Mouse (Mus musculus): ENCODE results near the gene Erc2. TPM values are rescaled to one million over a fixed set of nuclear protein-coding genes. Genes with fewer than 3 reads are reported as not detected.

The Erc2 gene
- total RNA-seq, 4 experiments from 2014 or later: 179 to 201 (median 190) TPM

DNA sequence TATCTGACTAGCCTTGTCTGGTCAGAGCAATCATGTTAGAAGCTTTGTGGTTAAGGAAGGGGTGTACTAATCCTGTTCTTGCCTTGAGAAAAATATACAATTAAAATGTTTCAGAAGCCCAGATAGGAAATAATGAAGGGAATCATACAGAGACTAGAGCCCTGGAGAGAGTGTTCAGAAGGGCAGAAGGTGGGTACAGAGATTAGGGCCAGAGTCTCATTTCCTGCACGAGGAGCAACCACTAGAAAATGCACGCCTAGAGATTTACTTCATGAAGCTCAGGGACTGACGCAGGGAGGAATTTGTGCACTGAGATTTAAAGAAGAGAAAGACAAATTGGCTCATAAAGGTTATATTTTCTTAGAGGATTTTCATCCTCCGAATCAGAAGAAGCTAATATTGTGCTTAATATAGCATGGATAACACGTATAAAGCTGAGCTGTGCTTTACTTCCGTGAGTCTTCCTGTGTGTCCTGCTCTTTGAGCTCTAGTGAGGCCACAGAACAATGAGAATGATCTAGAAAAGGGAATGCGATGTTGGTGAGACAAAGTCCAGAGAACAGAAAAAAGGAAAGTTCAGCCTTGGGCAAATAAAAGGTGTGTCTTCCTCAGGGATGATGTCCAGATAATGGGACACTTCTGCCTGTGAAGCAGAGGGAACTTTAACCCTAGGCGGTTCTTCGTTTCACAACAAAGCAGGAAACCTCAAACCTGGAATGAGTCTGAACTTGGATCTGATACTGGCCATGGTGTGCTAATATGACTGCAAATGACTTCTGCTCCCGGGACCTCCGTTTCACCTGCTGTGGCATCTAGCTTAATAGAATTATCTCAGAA, 45.0 kb downstream of the Erc2 start:
- DNase-seq (ENCODE audit: low spot score in 2 of 2): no peak

- DNase-seq (ENCODE audit: low spot score in 2 of 2): no peak
Observed at GRCm38 (mm10) chr14:27668151-27668550, 45.9 kb downstream of the Erc2 start.

- no peak for DNase-seq (ENCODE audit: low spot score in 2 of 2)
Observed at GRCm38 (mm10) chr14:27669939-27670338, 47.7 kb downstream of the Erc2 start.

- peak in 1 of 2 experiments; percentile 39 for DNase-seq (ENCODE audit: low spot score in 2 of 2)
Observed at GRCm38 (mm10) chr14:27672761-27673160, 50.5 kb downstream of the Erc2 start.

GRCm38 (mm10) chr14:27674096-27674495, 51.9 kb downstream of the Erc2 start:
- no peak for DNase-seq (ENCODE audit: low spot score in 2 of 2)

DNA sequence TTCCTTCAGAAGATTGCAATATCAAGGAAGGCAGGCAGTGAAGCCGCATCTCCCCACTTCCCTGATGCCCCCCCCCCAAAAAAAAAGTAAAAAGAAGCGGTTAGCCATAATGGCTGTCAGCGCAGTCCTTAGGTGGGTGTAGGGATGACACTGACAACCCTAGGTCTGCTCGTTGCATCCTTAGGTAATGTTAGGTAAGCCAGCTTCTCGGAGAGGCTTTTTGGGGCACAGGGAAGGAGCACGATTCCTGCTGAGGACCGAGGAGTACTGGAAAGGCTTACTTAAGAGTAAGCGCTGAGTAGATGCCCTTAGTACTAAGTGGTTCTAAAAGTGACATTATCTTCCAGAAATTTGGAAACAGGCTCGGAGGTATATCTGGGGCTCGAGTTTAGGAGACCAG, 52.3 kb downstream of the Erc2 start:
- no peak for DNase-seq (ENCODE audit: low spot score in 2 of 2)

DNA sequence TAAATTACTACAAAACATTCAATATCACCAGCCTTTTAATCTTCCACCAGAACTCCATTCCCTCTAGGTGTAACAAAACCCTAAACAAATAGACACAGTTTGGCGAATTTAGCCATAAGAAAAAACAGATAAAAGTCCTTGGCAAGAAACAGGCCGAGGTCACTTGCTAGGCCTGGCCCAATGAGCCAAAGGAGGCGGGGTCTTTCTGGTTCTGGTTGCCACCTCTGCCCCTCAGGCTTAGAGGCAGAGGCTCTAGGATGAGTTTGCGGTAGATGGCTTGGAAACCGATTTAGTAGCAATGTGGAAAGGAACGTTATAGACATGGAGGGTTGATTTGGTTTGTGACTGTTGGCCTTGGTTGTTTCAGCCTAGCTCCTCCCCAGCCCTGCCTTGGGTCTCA, 52.8 kb downstream of the Erc2 start:
- no peak for DNase-seq (ENCODE audit: low spot score in 2 of 2)

GRCm38 (mm10) chr14:27682368-27683052, 60.3 kb downstream of the Erc2 start:
- no peak for DNase-seq (ENCODE audit: low spot score in 2 of 2)

DNA sequence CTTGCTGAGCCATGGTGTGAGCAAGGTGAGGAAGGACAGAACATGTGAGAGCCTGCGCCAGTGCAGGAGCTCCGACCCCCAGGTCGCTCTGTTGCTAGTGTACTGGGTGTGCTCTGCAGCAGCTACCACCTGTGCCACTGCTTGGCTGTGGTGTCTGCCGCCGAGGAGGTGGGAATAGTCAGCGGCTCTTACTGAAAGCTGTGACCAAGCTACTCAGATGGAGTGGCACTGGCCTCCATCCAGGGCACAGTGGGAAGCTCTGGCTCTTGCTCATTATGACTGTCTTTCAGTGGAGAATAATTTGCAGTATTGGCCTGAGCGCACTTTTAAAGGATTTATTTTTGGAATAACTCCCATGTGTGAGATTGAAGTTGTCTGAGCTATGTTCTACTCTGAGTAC, 73.6 kb downstream of the Erc2 start:
- no peak for DNase-seq (ENCODE audit: low spot score in 2 of 2)

DNA sequence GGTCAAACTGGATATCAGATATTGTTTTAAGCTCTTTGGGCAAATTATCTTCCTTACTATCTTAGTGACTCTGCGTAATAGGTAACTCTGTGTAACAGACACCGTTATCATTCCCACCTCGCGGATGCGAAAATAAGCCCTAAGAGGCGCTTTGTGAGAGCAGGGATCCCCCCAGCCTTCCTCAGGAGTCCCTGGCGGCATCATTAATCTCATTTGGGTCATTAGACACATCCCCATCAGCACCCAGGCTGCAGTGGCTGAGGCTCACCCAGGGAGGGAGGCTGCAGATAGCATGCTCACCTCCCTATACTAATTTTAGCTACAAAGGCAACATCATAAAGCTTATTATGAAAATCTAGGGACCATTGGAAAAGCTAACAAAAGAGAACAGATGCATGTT, 95.1 kb downstream of the Erc2 start:
- no peak for DNase-seq (ENCODE audit: low spot score in 2 of 2)

GRCm38 (mm10) chr14:27719601-27720000, 97.4 kb downstream of the Erc2 start:
- no peak for DNase-seq (ENCODE audit: low spot score in 2 of 2)

DNA sequence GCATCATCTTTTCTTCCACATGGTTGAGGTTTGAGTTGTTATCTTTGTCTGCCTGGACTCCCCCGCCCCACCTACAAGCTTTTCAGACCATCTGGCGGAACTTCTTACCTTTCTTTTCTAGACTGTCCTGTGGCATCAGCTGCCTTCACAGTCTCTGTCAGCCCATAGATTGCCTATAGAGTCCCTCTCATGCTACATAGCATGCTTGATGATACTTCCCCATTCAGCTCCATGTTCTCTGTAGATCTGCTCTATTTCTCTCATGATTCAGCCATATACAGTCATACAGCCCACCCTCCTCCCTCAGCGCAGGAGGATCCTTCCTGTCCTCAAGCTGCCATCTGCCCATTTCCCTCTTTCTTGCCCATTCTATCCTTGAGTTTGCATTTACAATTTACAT, 98.7 kb downstream of the Erc2 start:
- peak in 1 of 2 experiments; percentile 58 for DNase-seq (ENCODE audit: low spot score in 2 of 2)

GRCm38 (mm10) chr14:27721759-27722158, 99.5 kb downstream of the Erc2 start:
- DNase-seq (ENCODE audit: low spot score in 2 of 2): peak in 1 of 2 experiments; percentile 59

- DNase-seq (ENCODE audit: low spot score in 2 of 2): no peak
Observed at GRCm38 (mm10) chr14:27727541-27727940, 105.3 kb downstream of the Erc2 start.

DNA sequence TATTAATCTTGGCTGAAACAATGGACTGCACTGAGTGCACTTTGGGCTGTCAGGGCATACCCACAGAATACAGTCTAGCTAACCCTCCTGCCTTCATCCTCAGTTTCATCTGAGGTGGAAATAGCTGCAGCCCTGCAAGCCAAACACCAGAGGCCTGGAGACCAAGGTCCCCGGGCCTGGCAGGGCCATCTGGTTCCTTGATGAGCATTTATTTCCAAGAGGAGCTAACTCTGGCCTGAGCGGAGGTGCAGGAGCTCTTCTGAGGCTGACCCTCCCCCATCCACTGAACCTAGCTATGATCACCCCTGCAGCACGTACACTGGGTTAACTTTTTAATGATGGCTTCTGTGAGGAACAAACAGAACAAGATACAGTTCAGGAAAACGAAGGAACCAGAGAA, 108.9 kb downstream of the Erc2 start:
- DNase-seq (ENCODE audit: low spot score in 2 of 2): no peak

GRCm38 (mm10) chr14:27739436-27739835, 117.2 kb downstream of the Erc2 start:
- DNase-seq (ENCODE audit: low spot score in 2 of 2): no peak

DNA sequence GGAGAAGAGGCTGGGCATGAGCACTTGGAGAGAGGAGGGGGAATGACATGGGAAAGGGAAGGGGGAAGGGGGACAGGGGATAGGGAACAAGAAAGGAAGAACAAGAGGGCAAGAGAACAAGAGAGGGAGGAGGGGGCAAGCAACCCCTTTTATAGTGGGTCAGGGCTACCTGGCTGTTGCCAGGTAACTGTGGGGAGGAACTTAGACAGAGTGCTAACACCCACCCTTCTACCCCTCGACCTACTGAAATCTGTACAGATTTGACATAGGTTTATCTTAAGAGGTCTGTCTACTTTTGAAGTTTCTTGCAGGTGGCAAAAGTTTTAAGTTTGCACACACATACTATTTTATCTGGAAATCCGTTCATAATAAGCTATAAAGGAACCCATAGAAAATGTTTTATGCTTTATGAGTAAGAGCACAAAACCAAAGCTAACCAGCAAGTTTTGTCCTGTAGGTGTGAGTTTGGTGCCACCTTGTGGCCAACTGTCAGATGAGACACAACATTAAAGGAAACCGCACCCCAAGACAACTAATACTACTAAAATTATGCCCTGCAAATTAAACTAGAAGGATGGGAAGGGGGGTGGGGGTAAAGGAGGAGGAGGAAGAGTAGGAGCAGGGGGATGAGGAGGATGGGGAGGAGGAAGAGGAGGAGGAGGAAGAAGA, 119.2 kb downstream of the Erc2 start:
- peak; percentile 41 to 56 for DNase-seq (ENCODE audit: low spot score in 2 of 2)

GRCm38 (mm10) chr14:27754340-27754739, 132.1 kb downstream of the Erc2 start:
- DNase-seq (ENCODE audit: low spot score in 2 of 2): no peak

GRCm38 (mm10) chr14:27756901-27757300, 134.7 kb downstream of the Erc2 start:
- no peak for DNase-seq (ENCODE audit: low spot score in 2 of 2)

GRCm38 (mm10) chr14:27758230-27758629, 136.0 kb downstream of the Erc2 start:
- DNase-seq (ENCODE audit: low spot score in 2 of 2): no peak

DNA sequence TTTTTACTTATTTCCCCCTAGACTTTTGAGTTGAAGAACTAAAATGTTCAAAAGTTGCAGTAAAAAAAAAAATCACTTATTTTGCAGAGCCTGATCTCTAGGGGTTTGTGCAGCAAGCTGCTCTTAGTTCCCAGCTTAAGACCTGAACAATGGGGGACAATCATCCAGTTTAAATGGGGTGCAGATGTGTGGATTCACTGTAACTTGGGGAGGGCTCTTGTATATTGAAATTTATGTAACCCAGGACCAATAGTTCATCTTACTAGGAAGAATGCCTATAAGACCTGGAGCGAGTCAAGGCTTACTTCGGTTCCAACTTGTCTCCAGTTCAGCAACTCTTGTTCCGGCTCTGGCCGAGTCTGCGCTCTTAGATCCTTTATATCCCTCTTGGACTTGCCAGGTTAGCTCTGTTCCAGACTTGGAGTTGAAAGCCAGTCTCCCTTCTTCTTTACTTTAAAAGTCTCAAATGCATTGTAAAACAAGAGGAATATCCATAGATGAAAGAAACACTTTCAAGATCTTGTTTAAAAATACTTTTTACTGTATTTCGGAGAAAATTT, 136.9 kb downstream of the Erc2 start:
- DNase-seq (ENCODE audit: low spot score in 2 of 2): no peak

DNA sequence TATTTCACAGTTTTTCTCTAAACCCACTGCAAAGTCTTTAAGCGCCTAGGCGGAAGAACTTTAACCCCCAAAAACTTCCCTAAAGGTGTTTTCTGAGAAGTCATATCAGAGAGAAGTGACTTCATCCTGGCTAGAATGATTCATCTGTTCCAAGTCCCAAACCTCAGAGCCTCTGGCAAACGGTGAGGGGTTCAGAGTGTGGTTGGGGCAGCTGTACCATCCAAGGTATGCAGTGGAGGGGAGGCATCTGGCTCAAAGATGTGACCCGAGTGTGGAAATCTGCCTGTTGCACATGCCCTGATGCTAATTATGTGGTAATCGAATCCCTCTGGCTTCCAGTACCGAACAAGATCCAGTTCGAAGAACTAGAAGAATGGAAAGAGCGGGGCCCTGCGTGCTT, 137.8 kb downstream of the Erc2 start:
- DNase-seq (ENCODE audit: low spot score in 2 of 2): no peak
